Mouse (Mus musculus): ENCODE measurements around the gene Aldh16a1. TPM values are rescaled to one million over a fixed set of nuclear protein-coding genes. Genes with fewer than 3 reads are reported as not detected.

The Aldh16a1 gene
- polyA plus RNA-seq, 1 experiment: 12.8 TPM

DNA sequence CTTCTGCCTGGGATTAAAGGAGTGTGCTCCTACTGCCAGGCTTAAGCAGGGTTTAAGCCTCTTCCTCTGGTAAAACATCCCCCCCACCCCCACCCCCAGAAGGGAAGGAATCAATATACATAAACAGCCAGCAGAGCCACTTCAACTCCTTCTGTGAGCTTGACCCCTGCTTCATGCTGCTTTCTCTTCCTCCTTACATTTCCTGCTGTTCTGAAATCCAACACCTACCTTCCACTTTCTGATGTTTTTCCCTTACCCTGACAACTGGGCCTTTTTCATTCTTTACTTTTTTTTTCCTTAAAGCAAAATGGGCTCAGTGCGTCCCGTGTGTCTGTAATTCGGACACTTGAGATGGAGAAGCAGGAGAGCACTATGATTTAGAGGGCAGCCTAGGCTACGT, 4.1 kb downstream of the Aldh16a1 start:
- H3K4me3 ChIP-seq (ENCODE audit: control insufficient read depth, low read depth, low read length): no peak overlapping the region
- peaks cover 2% of the 10 kb centered on the region; the same call in 1 of the 2 replicates for H3K4me1 ChIP-seq (ENCODE audit: control insufficient read depth, insufficient read depth, low read length)
- TF ChIP-seq CTCF (IDR thresholded peaks at IDR 0.05; ENCODE audit: control insufficient read depth, insufficient read depth, insufficient replicate concordance, low read depth, low read length): no peak
- TF ChIP-seq POLR2A (IDR thresholded peaks at IDR 0.05; ENCODE audit: control insufficient read depth, low read depth, low read length): no peak
- H3K27me3 ChIP-seq (ENCODE audit: control insufficient read depth, insufficient read depth, low read length): no peaks in the 10 kb centered on the region
- H3K36me3 ChIP-seq (ENCODE audit: control insufficient read depth, insufficient read depth, low read length): no peaks in the 10 kb centered on the region
- H3K27ac ChIP-seq (ENCODE audit: control insufficient read depth, insufficient read depth, low read depth, low read length): no peak overlapping the region; the same call in 1 of the 2 replicates

DNA sequence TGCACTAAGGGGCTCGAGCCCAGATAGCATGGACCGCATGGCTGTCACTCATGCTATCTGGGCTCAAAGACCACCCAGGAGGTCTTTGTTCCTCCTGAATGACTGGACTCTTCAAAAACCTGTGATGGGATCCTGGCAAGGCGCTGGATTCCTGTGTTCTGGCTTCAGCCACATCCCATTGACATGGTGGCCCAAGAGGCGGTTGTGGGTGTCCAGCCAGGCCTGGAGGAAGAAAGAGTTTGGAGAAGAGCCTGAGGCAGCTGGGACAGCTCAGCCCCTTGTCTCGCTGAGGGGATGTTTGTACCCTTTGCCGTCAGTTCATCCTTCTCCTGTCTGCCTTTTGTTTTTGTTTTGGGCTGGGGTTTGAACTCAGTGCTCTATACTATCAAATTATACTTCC, 4.8 kb downstream of the Aldh16a1 start:
- H3K27me3 ChIP-seq (ENCODE audit: control insufficient read depth, insufficient read depth, low read length): no peaks in the 10 kb centered on the region
- H3K4me3 ChIP-seq (ENCODE audit: control insufficient read depth, low read depth, low read length): no peak overlapping the region
- H3K36me3 ChIP-seq (ENCODE audit: control insufficient read depth, insufficient read depth, low read length): no peaks in the 10 kb centered on the region
- H3K27ac ChIP-seq (ENCODE audit: control insufficient read depth, insufficient read depth, low read depth, low read length): no peak overlapping the region
- H3K4me1 ChIP-seq (ENCODE audit: control insufficient read depth, insufficient read depth, low read length): no peaks in the 10 kb centered on the region
- TF ChIP-seq POLR2A (IDR thresholded peaks at IDR 0.05; ENCODE audit: control insufficient read depth, low read depth, low read length): no peak
- TF ChIP-seq CTCF (IDR thresholded peaks at IDR 0.05; ENCODE audit: control insufficient read depth, insufficient read depth, insufficient replicate concordance, low read depth, low read length): no peak

DNA sequence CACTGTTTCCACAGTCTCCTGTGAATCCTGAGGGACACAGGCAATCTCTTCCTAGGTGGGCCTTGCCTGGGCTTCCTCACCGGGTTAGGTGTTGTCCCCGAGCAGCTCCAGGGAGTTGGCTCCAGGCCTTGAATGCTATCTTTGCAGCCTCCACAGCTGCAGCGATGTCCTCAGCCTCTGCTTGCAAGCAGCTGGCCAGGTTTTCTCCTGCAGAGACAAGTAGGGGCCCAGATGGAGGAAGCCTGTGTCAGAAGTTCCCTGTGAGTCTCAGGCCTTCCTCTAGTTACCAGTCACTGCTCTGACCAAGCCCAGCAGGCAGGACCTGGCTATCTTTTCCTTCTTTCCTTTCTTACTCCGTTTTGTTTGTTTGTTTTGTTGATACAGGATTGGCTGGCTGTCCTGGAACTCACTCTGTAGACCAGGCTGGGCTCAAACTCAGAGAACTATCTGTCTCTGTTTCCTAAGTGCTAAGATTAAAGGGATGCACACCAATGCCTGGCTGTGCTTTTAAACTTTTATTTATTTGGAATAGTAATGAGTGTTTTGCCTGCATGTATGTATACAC, 5.8 kb downstream of the Aldh16a1 start:
- no peak overlapping the region for H3K4me3 ChIP-seq (ENCODE audit: control insufficient read depth, low read depth, low read length)
- no peaks in the 10 kb centered on the region for H3K27me3 ChIP-seq (ENCODE audit: control insufficient read depth, insufficient read depth, low read length)
- H3K36me3 ChIP-seq (ENCODE audit: control insufficient read depth, insufficient read depth, low read length): no peaks in the 10 kb centered on the region
- no peak overlapping the region for H3K27ac ChIP-seq (ENCODE audit: control insufficient read depth, insufficient read depth, low read depth, low read length)
- no peak for TF ChIP-seq POLR2A (IDR thresholded peaks at IDR 0.05; ENCODE audit: control insufficient read depth, low read depth, low read length)
- TF ChIP-seq CTCF (IDR thresholded peaks at IDR 0.05; ENCODE audit: control insufficient read depth, insufficient read depth, insufficient replicate concordance, low read depth, low read length): no peak
- no peaks in the 10 kb centered on the region for H3K4me1 ChIP-seq (ENCODE audit: control insufficient read depth, insufficient read depth, low read length)

DNA sequence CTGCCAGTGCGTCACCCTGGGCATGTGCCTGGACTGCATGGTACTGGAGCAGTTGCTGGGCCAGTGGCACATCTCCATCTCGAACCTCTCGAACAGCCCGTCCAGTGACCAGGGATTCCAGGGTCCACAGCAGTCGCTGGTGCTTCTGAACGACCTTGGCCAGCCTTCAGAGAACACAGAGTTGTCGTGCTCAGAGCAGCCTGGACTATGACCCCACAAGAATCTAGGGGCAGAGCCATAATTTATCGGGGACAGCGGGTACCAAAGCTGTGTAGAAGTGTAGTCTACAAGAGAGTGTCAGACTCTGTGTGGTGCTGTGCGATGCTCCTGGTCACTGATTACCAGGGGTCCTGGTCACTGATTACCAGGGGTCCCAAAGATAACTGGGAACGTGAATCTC, 6.5 kb downstream of the Aldh16a1 start:
- H3K4me1 ChIP-seq (ENCODE audit: control insufficient read depth, insufficient read depth, low read length): no peaks in the 10 kb centered on the region
- H3K4me3 ChIP-seq (ENCODE audit: control insufficient read depth, low read depth, low read length): no peak overlapping the region
- H3K36me3 ChIP-seq (ENCODE audit: control insufficient read depth, insufficient read depth, low read length): no peaks in the 10 kb centered on the region
- H3K27ac ChIP-seq (ENCODE audit: control insufficient read depth, insufficient read depth, low read depth, low read length): no peak overlapping the region
- no peaks in the 10 kb centered on the region for H3K27me3 ChIP-seq (ENCODE audit: control insufficient read depth, insufficient read depth, low read length)
- TF ChIP-seq POLR2A (IDR thresholded peaks at IDR 0.05; ENCODE audit: control insufficient read depth, low read depth, low read length) (no peak), CTCF (IDR thresholded peaks at IDR 0.05; ENCODE audit: control insufficient read depth, insufficient read depth, insufficient replicate concordance, low read depth, low read length) (no peak)

DNA sequence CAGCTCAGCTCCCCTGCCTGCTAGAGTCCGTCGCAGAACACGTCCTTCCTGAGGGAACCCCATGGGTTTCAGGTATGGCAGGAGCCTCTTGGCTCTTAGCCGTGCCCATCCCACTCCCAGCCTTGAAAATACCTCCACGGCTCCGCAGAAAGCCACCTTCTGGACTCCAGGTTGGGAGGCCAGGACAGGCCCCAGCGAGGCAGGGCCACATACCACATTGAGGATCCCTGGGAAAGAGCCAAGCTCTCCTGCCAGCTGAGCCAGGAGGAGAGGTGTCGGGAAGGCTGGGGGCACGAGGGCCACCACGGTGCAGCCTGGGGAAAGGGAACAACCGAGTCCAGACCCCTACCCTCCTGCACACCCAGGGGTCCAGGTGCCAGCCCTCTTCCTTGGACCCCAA, 7.1 kb downstream of the Aldh16a1 start:
- Histone ChIP-seq H3K36me3 (ENCODE audit: control insufficient read depth, insufficient read depth, low read length) (no peaks in the 10 kb centered on the region), H3K27me3 (ENCODE audit: control insufficient read depth, insufficient read depth, low read length) (no peaks in the 10 kb centered on the region), H3K4me3 (ENCODE audit: control insufficient read depth, low read depth, low read length) (no peak overlapping the region), H3K27ac (ENCODE audit: control insufficient read depth, insufficient read depth, low read depth, low read length) (no peak overlapping the region), H3K4me1 (ENCODE audit: control insufficient read depth, insufficient read depth, low read length) (no peaks in the 10 kb centered on the region)
- no peak for TF ChIP-seq POLR2A (IDR thresholded peaks at IDR 0.05; ENCODE audit: control insufficient read depth, low read depth, low read length)
- TF ChIP-seq CTCF (IDR thresholded peaks at IDR 0.05; ENCODE audit: control insufficient read depth, insufficient read depth, insufficient replicate concordance, low read depth, low read length): no peak

DNA sequence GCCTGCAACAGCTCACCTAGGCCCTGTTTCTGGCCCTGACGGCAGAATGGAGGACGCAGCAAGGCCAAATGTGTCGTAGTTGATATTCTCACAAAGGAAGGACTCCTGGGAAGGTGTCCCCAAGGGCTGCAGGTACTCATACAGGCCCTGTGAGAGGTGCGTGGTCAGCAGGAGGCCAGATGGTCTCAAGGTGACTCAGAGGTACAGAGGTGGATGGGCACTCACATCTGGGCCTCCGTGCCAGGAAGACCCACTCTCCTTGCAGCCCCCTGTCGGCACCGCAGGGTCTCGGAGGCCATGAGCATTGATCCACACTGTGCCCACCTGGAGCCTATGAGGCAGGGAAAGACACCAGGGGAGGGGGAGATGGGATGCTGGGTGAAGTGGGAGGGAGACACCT, 8.9 kb downstream of the Aldh16a1 start:
- Histone ChIP-seq H3K4me3 (ENCODE audit: control insufficient read depth, low read depth, low read length) (no peak overlapping the region), H3K27ac (ENCODE audit: control insufficient read depth, insufficient read depth, low read depth, low read length) (no peak overlapping the region), H3K36me3 (ENCODE audit: control insufficient read depth, insufficient read depth, low read length) (no peaks in the 10 kb centered on the region), H3K27me3 (ENCODE audit: control insufficient read depth, insufficient read depth, low read length) (no peaks in the 10 kb centered on the region), H3K4me1 (ENCODE audit: control insufficient read depth, insufficient read depth, low read length) (no peaks in the 10 kb centered on the region; the same call in 1 of the 2 replicates)
- no peak for TF ChIP-seq POLR2A (IDR thresholded peaks at IDR 0.05; ENCODE audit: control insufficient read depth, low read depth, low read length)
- no peak for TF ChIP-seq CTCF (IDR thresholded peaks at IDR 0.05; ENCODE audit: control insufficient read depth, insufficient read depth, insufficient replicate concordance, low read depth, low read length)

DNA sequence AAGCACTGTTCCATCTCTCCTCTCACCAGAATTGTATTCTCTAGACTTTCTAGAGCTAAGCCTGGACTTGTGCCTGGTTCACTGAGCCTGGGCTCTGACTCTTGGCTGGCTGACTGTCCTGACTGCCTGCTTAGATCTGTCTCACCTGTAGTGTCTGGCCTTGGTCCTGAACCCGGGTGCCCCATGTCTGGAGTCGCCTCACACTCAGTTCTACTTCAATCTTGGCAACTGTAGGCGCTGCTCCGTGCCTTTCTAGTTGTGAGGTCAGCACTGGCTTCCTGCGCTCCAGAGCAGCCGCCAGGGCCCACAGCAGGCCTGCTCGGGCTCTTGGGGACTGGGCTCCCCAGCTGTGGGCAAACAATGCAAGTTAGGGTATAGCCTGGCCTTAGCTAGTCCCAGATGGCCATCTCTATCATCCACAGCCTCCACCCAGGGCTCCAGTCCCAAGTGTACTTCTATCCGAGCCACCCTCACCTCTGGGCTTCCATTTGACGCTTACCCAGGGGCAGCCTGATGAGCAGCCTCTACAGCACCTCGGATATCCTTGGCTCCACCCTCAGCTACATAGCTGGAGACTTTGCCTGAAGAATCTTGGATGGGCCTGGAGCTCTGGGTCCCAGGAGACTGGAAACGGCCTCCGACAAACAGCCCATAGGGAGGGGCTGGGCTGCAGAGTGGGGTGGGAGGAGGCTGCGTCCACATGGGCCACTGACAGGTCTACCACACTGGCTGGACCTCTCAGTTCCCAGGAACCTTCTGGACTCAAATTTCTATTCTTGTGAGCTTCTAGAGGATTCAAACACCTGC, 9.8 kb downstream of the Aldh16a1 start:
- TF ChIP-seq POLR2A (IDR thresholded peaks at IDR 0.05; ENCODE audit: control insufficient read depth, low read depth, low read length) (no peak), CTCF (IDR thresholded peaks at IDR 0.05; ENCODE audit: control insufficient read depth, insufficient read depth, insufficient replicate concordance, low read depth, low read length) (no peak)
- Histone ChIP-seq H3K4me3 (ENCODE audit: control insufficient read depth, low read depth, low read length) (no peak overlapping the region), H3K4me1 (ENCODE audit: control insufficient read depth, insufficient read depth, low read length) (no peaks in the 10 kb centered on the region; the same call in none of the 2 replicates), H3K27me3 (ENCODE audit: control insufficient read depth, insufficient read depth, low read length) (no peaks in the 10 kb centered on the region), H3K27ac (ENCODE audit: control insufficient read depth, insufficient read depth, low read depth, low read length) (no peak overlapping the region), H3K36me3 (ENCODE audit: control insufficient read depth, insufficient read depth, low read length) (no peaks in the 10 kb centered on the region)
